Mouse (Mus musculus) cerebellum, adult 18-20 months (tissue): ENCODE data around the gene Hs3st2.
A peak's percentile ranks its signal among the peaks of the same experiment; 100 is the strongest.

Experiments
- DNase-seq, 2 experiments: peaks; one replicate each; pipeline ENCODE4 v3.0.0; 2021

The Hs3st2 gene

DNA sequence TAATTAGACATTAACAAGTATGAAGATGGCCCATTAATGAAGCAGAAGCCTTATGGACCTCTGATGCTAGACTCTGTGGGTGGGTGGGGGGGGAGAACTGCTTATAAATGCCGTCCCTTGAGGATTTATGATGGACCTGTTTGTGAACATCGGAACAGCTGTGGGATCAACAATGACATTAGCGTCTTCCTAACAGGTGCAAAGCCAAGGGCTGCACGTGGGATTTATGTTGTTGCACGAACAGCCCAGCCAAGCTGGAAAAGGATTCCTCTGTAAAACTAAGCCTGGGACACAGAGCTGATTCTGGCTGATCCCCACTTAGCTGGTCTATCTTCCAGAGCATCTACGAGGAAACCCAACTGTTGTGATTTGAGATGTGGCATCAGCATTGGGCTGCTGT, 69.0 kb downstream of the Hs3st2 start:
- no peak for DNase-seq

DNA sequence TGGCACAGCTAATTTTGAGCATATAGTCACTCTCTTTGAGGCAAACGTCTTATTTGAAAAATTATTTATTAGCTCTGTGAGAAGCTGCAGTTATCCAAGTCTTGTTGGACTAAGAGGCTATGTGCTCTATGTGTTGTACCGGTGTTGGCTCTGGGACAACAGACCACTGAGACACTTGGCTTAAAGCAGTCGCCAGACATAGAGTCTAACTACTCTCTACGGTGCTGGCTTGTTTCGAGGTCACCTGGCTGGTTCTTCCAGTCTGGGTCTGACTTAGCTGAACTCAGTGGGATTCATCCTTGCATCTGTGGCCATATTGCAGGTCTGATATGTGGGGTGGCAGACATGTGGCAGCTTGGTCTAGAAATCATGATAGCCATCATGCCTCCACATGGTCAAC, 72.8 kb downstream of the Hs3st2 start:
- DNase-seq: no peak

DNA sequence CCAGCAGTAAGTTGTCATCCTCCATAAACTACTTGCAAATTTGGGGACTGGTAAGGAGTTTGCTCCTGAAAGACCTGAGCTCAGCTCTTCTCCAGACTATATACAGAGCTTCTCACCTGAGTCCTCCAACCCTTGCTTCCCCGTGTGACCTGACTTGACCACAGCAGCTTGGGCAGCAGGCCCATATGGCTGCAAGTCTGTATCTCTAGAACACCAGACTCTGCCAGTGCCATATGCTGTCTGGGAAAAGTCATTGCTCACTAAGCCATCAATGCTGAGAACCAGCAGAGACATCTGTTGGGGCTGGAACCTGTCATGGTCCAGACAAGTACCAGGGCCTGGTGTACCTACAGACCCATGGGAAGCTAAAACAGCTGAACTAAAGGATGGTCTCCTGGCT, 73.5 kb downstream of the Hs3st2 start:
- no peak for DNase-seq

DNA sequence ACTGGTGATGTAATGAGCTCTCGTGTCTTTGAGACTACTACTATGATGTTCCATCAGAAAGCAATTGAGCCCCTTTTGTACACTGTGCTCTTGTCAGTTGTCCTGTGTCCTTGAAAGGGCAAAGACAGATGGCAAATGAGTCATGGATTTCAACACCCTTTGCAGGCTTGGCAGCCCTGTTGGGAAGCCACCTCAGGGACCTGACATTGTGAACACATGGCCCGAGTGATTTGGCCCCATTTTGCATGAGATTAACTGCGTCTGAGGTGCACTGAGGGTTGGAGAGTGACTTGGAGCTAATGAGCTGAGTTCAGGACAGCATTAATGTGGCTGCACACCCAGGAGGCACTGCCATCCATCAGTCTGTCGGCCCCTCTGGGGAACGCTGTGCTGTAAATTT, 74.7 kb downstream of the Hs3st2 start:
- peak in 1 of 2 experiments; percentile 3 for DNase-seq

DNA sequence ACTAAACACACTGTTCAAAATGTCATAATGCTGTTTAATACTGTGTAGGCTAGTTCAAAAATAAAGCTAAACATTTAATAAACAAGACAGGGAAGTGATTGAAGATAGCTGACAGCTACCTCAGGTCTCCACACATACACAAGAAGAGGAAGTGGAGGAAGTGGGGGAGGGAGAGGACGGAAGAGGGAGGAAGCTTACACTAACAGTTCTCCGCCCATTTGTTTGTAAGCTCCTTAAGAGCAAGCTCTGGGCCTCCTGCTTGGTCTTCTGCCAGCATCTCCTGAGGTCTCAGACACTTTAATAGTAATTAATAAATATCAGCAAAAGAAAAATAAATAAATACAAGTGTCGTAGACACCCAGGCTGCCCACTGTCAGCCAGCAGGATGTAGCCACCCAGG, 77.8 kb downstream of the Hs3st2 start:
- DNase-seq: no peak

DNA sequence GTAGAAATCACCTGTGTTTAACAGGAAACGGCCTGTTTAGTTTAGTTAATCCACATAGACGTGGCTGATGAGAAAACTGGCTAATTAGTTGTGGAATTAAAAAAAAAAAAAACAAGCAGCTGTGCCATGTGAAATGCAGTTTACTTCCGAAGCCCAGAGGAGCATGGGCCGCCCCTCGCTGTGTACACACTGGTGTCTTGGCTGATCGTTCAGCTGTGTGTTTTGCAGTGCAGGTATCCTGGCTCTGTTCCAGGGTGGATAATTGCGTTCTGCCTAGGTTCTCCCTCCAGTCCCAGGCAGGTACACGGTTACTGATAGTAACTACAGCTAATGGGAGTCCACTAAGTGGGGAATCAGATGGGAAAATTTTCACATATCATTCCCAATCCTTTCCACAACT, 86.6 kb downstream of the Hs3st2 start:
- DNase-seq: no peak

DNA sequence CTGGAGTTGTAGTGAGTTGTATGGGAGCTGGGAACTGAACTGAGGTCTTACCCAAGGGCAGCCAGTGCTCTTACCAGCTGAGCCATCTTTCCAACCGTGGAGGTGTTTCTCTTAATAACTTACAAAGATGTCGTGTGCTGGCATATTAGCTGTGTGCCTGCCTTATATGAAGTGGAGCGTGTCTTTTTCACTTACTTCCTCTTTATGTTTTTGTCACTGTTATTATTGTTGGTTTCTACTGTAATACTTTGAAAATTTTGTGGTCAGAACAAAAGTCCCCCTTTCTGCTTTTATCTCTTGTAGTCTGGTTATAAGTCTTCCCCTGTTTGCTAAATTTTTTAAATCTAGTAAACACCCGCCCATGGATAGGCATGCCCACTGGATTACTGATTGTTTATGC, 88.4 kb downstream of the Hs3st2 start:
- DNase-seq: no peak

DNA sequence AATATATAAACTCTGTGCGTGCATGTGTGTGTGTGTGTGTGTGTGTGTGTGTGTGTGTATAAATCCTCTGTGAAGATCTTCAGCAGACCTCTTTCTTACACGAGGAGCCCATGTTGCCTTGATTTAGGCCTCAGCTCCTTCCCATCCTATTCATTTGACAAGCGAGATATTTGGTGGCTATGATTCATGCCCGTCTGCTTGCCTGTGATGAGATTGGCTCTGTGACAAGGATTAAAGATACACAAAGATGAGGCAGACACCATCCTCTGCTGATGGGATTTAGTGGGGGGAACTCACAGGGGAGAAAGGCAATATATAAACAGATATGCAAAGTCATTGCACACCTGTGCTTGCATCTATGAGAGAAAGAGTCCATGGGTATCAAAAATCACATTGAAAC, 92.9 kb downstream of the Hs3st2 start:
- no peak for DNase-seq

DNA sequence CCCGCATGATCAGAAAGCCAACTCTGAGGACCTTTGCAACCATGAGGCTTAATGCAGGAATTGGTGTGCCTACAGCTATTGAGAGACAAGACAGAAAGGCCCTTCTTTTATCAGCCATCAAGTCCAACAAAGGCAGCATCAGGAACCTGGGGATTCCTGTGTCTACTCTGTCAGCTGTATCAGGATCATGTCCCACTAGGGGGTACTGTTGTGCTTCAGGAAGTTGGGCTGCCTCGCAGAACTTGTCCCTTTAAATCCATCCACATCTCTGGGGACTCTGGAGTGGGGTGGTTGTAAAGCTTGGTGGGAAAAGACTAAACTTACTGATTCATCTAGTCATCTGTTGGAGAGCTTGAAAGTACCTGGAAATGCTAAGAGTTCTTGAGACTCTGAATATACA, 93.6 kb downstream of the Hs3st2 start:
- peak in 1 of 2 experiments; percentile 6 for DNase-seq

DNA sequence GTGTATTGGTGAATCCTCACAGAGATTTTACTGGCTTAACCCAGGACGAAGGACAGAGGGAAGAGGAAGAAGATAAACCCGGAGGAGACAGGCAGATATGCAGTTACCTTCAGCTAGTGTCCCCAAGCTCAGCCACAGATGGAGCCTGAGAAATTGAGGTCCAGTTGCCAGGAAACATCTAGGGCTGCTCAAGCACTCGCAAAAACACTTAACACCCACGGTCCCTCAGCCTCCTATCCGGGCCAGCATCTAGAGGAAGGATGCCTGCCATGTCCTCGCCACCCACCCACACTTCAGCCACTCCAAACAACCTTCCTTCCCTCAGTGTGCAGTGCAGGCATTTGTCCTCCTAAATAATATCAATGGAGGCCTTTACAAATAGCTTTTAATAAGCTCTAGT, 95.6 kb downstream of the Hs3st2 start:
- DNase-seq: no peak

DNA sequence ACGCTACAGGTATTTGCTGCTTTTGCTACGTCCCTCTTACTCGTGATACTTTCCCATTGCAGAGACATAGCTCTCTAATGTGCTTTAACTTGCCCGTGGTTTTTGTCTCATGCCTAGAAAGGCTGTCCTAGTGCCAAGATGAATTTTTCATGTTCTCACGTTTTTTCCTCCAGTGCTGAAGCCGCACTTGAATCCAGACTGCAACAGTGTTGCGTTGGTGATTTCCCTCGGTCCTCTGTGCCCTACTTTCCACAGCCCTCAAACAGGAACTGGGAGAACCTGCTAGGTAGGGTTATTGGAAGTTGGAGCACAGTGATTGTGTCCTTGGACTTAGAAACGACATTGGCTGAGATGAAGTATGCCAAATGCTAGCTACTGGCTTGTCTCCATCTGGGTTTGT, 97.7 kb downstream of the Hs3st2 start:
- DNase-seq: no peak

DNA sequence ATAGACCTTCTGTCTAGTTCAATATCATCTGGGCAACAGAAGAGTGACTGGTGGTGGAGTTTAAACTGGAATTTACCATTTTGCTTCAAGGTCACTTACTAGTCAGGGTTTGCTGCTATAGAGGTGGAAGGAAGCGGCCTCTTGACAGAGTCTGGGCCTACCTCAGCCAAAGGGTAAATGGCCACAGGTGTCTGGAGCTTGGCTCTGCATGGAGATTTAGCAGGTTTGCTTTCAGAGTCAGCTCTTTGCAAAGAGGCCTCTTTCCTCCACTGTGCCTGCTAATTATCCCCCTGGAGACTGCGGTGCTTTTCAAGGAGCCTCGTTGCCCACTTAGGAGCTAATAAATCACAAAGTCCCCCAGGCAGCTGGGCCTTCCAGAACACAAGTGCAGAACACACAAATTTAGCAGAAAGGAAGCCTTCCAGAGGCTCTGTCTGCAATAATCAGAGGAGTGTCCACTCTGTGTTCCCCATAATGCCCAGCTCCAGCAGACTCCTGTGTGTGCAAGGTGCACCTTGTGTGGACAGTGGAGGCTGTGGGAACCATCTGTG, 99.9 kb downstream of the Hs3st2 start:
- DNase-seq: no peak

DNA sequence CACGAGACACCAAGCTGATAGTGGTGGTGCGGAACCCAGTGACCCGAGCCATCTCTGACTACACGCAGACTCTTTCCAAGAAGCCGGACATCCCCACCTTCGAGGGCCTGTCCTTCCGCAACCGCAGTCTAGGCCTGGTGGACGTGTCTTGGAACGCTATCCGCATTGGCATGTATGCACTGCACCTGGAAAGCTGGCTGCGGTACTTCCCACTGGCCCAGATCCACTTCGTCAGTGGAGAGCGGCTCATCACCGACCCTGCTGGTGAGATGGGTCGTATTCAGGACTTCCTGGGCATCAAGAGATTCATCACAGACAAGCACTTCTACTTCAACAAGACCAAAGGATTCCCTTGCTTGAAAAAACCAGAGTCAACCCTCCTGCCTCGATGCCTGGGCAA, 108.9 kb downstream of the Hs3st2 start:
- DNase-seq: no peak

DNA sequence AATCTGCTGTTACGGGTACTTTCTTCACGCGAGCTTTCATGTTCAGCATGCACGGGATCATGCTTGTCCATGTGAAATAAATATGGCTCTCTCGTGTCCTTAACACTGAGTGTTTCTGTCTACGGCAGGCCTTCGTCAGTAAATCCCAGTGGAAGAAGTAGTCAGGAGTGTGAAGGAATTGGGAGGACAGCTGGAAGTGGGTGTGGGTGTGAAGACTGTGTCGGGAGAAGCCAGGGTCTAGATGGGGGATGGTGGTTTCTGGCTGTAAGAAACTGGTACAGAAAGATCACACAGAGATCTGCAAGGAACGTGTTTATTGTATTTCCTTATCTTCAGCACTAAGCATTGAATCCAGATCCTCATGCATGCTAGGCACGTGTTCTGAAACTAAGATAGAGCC, 110.0 kb downstream of the Hs3st2 start:
- DNase-seq: no peak

DNA sequence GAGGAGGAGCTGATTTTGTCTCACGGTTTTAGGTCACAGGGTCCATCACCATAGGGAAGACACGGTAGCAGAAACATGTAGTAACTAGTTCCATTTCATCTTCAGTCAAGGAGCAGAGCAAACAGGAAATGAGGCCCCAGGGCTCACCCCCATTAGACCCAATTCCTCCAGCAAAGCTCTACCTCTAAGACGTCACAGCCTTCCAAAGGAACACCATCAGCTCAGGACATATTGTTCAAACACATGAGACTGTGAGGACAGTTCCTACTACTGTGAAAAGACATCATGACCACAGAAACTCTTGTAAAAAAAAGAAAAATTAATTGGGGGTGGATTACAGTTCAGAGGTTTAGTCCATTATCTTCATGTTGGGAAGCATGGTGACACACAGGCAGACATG, 125.1 kb downstream of the Hs3st2 start:
- no peak for DNase-seq

DNA sequence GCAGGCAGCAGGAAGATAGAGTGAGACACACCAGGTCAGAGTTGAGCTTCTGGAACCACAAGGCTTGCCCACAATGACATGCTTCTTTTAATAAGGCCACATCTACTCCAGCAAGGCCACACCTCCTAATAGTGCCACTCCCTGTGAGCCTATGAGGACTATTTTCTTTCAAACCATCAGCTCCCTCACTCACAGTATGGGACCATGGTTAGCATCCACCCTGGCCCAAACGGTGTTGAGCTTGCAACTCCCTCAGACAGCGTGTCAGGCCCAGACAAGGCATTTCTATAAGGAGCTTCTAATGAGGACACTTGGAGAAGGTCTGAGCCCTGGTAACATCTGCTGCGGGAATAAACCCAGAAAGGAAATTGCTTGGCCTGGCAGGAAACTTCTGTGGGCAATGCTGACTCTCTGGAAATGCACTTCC, 125.5 kb downstream of the Hs3st2 start:
- no peak for DNase-seq

DNA sequence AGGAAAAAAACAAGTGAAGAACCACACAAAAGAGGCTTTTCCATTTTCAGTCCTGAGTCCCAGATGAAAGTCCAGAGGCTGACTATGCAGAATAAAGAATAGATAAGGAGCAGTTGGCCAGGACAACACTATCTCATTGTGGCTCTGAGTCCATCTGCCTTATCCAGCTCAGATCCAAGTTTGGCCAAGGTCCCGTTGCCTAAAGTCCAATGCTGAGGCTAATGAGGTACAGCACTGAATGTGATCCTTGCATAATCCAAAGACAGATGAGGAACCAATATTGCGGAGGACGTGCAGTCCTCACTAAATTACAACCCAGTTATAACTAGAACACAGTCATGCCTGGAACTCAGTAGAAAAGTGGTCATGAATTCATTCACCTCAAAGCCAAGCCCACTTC, 130.5 kb downstream of the Hs3st2 start:
- no peak for DNase-seq

DNA sequence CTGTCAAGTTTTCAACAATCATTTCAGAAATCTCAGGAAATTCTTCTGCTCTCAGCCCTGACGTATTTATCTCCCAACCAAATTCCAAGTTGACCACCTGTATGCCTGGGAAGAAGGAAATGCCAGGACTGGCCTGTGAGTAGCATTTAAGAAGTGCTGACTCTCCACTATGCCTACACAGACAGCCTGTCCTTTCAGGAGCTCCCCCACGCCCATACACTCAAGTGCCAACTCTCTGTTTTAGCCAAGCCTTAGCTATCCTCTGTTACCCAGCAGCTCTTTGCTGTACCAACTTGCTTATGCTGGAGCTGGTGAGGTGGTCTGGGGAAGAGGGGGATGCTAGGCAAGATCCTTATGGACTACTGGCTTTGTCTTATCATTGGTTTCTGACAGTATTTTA, 137.4 kb downstream of the Hs3st2 start:
- DNase-seq: no peak

DNA sequence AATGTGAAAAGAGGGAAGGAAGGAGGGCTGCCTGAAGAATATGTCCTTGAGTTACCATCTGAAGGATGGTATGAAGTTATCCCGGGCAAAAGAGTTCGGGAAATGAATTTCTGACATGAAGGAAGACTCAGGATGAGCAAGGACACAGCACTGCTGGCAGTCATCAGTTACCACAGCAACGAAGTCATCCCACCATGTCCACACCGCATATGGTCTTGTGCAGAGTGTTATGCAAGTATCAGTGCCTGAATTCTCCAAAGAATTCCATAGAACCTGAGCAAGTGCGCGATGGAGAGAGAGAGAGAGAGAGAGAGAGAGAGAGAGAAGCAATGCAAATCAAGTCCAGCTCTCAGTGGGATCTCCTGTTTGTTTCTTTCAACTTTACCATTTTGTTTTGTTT, 142.0 kb downstream of the Hs3st2 start:
- DNase-seq: no peak

DNA sequence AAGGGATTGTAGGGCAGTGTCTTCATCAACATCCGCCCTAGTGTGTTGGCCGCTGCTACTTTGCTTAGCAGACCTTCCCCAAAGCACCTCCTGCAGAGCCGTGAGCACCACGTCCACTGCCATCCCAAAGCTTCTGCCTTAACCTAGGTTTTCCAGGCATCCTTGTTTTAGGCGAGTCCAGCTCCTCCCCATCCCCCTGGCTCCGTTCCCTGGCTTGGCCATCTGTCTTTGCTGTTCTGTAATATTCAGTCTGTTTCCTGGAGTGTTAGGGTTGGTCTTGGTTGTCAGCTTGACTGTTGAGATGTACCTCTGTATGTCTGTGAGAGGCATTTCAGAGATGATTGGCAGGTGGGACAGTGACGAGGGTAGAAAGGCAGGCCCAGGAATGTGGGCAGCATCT, 142.7 kb downstream of the Hs3st2 start:
- peak; percentile 12 to 17 for DNase-seq

DNA sequence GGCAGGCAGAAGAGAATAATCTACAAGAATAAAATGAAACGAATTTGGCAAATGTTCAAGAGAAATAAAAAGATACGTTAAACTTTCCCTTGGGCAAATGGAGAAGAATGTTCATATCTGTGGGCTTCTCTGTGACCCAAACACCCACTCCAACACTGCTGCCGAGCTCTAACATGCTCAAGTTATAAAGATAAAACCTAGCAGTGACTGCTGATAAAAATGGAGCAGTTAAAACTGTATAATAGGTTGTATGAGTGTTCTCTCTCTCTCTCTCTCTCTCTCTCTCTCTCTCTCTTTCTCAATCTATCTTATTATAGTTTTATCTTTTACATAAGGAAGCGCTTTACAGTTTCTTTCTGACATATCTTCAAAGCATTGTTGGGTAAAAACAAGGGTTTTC, 144.3 kb downstream of the Hs3st2 start:
- no peak for DNase-seq

DNA sequence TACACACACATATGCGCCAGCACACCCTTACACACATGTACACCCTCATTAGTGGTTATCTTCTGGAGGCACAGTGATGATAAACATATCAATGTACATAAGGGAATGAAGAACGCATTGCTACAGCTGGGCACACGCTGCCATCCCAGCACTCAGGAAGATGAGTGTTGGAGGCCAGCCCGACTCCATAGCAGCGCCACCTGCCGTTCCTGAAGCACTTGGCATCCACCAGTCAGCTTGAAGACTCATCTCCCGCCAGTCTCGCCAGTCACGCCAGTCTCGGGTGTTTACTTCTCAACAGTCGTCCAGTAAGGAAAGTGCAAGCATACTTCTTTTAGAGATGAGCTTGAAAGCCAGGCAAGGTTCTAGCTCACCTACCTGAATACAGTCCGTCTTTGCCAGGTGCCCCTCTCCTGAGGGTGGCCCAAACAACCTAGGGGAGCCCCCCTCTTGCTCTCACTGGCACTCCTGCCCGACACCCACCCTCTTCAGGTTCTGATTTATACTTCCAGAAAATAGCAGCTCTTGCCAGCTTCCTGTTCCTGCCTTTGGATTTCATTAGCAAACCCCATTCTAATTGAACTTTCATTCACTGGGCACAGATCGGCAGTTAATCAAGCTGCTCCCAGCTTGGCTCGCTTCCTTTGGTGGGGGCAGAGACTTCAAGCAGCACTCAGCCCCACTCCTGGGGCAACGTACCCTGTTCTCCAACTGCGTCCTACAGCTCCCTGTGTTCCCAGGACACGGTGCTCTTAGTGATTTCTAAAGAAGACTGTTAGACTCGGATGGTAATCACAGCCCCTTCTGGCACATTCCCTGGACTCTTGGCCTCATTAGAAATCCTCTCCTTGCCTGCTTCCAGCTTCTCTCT, 148.0 kb downstream of the Hs3st2 start:
- peak; percentile 34 to 40 for DNase-seq

DNA sequence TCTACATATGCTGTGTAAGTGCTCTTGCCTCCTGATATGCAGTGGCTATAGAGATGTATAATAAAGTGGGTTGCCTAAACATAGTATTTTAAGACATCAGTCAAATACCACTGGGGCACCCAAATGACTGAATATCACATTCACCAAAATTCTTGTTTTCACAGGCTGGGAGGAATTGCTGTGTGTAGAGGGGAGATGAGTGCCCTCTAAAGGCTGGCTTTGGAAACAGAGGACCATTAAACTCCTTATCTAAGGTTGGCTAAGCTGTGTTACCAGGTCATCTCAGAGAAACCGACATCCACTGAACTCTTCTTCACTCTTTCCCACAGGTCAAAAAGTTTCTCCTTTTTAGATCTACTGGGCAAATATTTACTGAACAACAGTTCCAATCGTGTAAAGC, 150.8 kb downstream of the Hs3st2 start:
- no peak for DNase-seq

DNA sequence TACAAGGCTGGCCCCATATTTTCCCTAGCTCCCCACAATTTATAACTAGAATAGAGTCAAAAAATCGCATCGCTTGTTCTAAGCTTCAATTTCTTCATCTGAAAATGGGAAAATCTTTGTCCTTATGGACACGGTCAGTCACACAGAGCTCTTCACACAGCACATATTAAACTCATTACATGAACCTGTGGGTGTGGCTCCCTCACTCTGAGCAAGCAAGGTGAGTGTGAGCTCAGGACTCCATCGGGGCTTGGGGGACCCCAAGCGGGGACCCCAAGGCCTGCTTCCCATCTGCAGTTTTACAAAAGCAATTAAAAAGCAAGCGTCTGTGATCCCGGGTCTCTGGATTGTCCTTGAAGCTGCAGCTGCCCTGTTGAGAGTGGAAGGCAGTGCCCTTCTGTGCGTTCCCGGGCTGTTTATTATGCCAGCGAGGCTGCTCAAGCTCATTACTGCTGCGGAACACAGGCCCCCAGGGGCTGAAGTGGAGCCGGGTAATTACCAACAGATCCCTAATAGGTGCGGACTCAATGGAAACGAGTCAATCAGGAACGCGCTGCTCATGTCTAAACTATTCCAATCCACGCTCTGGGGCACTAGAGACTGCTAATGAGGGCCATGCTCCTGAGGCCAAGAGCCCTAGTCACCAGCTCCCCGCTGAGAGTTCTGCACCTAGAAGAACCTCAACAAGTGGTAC, 157.8 kb downstream of the Hs3st2 start:
- peak in 1 of 2 experiments; percentile 5 for DNase-seq
